Mouse (Mus musculus): ENCODE results near the gene Wdr31. TPM values are rescaled to one million over a fixed set of nuclear protein-coding genes. Genes with fewer than 3 reads are reported as not detected.

Wdr31 gene
- polyA plus RNA-seq (2012): 0.30 and 0.59 TPM in 2 replicates

GRCm38 (mm10) chr4:62470598-62471051, at the start of gene Wdr31:
Gene Wdr31 (minus strand): TSS chr4:62470896.
- no peak for TF ChIP-seq GATA1 (IDR thresholded peaks at IDR 0.05; ENCODE audit: low read length)

GRCm38 (mm10) chr4:62519849-62520233, 49.1 kb upstream of the Wdr31 start, which contains the start of gene Alad:
Gene Alad (minus strand): TSS chr4:62519918.
- no peak for TF ChIP-seq GATA1 (IDR thresholded peaks at IDR 0.05; ENCODE audit: low read length)

DNA sequence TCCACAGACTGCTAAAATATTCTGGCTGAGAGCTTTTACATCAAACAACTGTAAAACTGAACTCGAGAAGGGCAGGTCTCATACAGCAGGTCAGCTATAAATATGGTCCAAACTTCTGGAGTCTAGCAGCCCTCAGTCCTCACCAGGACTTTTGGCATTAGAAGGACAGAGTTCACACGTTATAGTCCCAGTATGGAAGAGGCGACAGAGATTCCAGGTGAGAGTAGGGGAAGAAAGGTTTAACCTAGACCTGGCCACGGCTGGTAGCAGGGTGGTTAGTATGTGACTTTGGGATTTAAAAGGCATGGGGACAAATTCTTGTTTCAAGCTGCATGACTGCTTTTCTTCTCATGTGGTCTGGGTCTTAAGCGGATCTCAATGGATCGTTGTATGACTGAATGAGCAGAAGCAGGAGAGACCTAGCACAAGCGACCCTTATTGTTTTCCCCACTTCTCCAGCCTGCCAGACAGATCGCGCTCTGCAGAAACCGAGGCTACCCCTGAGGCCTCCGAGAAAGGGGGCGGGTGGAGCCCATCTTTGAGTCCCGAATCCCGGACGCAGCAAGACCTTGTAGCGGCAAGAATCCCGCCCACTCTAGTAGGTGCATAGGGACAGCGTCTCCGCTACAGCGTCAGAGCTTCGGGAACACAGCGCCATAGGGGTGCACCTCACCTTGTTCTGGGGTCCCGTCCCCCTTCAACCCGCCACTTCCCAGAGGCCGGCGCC, 48.6 kb upstream of the Wdr31 start:
- TF ChIP-seq GATA1 (IDR thresholded peaks at IDR 0.05; ENCODE audit: low read length): no peak

DNA sequence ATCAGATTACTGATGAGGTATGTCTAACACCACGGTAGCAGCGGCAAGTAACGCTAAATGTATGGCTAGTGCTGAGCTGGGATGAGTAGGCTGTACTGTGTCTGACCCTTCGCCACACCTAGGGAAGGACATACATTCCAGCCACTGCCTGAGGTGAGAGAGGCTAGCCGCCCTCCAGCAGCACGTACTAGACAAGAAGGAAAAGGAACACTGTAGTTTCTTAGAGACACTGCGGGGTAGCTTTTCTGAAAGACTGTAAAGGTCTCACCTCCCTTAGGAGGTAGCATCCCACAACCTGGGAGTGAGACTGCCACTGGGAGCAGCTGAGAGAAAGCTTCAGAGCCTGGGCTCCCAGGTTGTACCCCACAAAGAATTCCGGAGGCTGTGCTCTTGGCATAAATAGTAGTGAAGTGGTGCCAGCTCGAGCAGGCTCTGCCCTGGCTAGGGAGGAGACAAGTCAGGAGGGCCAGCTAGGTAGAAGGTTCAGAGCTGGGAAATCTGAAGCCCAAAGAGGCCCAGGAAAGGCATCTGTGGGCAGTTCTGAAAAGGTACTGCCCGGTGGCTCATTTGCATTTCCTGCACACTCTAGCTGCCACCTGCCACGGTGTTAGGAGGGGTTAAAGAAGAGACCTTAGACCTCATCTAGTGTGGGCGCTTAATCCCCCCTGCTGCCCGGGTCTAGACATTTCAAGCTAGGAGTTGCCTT, 47.9 kb upstream of the Wdr31 start:
- TF ChIP-seq GATA1 (IDR thresholded peaks at IDR 0.05; ENCODE audit: low read length): no peak

- TF ChIP-seq GATA1 (IDR thresholded peaks at IDR 0.05; ENCODE audit: low read length): no peak
Measured at GRCm38 (mm10) chr4:62517538-62518415, 47.1 kb upstream of the Wdr31 start.

GRCm38 (mm10) chr4:62517046-62517445, 46.4 kb upstream of the Wdr31 start:
- no peak for TF ChIP-seq GATA1 (IDR thresholded peaks at IDR 0.05; ENCODE audit: low read length)

DNA sequence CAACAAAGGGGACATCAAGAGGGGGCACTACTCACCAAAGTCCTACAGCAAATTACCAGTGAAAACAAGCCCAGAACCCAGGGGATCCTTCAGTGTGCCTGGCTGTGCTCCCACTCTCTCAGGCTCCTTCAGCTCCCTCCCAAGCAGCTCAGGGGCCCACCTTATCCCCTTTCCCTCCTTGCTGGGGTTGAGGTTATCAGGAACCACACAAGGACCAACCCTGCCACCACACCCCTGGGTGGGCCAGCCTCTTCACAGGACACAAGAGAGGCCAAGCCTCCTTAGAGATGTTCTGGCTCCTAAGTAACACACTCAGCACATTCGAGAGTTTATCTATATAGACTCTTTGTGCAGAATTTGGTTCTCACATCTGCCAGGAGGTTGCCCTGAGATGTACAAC, 45.9 kb upstream of the Wdr31 start:
- peak; percentile 51 for TF ChIP-seq GATA1 (IDR thresholded peaks at IDR 0.05; ENCODE audit: low read length)

DNA sequence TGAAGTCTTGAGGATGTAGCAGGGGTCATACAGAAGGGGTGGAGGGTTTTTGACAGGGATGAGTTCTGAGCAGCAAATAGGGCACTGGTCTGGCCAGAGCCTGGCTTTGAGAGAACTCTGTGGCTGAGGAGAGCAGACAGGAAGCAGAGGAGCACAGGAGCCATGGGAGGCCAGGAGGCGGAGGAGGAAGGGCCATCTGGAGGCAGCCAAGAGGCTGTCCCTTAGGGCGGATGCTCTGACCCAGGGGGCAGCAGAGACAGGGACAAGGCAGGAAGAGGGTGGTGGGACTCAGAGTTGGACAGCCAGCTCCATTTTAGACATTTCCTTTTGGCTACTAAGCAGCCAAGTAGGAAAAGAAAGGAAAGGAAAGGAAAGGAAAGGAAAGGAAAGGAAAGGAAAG, 45.4 kb upstream of the Wdr31 start:
- TF ChIP-seq GATA1 (IDR thresholded peaks at IDR 0.05; ENCODE audit: low read length): no peak

DNA sequence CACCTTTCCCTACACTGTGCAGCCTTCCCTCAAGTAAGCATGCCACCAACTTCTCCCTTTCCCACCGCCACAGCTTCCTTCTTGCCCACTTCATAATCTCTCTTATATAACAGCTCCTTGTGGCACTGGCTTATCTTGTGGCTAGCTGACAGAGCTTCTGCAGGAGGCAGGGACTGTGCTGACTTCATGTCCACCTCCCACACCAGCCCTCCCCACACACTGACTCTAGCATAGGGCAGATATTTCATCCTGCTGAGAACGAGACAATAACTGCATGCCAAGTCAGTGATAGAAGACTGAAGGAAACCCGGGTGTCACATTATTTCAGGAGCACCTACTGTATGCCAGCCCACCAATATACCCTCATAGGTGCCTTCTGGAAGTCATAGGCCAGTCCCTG, 44.8 kb upstream of the Wdr31 start:
- peak; percentile 72 for TF ChIP-seq GATA1 (IDR thresholded peaks at IDR 0.05; ENCODE audit: low read length)

GRCm38 (mm10) chr4:62514995-62515394, 44.3 kb upstream of the Wdr31 start:
- no peak for TF ChIP-seq GATA1 (IDR thresholded peaks at IDR 0.05; ENCODE audit: low read length)

DNA sequence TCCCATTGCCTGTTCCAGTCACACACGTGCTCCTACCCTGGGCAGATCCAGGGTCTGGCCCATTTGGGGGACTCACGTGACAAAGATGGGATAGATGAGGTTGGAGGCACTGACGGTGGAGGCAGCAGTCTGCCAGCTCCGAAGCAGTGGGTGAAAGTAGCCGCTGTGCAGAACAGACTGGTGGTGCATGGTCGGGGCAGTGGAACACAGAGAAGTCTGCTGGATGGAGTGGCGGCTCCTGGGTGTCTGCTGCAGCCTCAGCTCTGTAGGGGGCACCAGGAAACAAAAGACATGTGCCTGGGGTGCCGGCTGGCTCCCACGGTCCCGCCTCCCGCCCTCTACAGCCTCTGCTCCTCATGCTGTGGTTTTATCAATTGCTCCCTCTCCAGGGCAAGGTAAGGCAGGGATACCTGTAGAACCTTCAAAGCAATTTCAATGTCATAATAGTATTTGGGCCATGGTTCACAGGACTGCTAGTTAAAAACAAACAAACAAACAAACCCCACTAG, 43.4 kb upstream of the Wdr31 start:
- no peak for TF ChIP-seq GATA1 (IDR thresholded peaks at IDR 0.05; ENCODE audit: low read length)

GRCm38 (mm10) chr4:62509946-62510345, 39.2 kb upstream of the Wdr31 start:
- no peak for TF ChIP-seq GATA1 (IDR thresholded peaks at IDR 0.05; ENCODE audit: low read length)

GRCm38 (mm10) chr4:62508839-62509238, 38.1 kb upstream of the Wdr31 start:
- no peak for TF ChIP-seq GATA1 (IDR thresholded peaks at IDR 0.05; ENCODE audit: low read length)

GRCm38 (mm10) chr4:62506798-62507197, 36.1 kb upstream of the Wdr31 start:
- TF ChIP-seq GATA1 (IDR thresholded peaks at IDR 0.05; ENCODE audit: low read length): no peak

GRCm38 (mm10) chr4:62505991-62506390, 35.3 kb upstream of the Wdr31 start:
- no peak for TF ChIP-seq GATA1 (IDR thresholded peaks at IDR 0.05; ENCODE audit: low read length)
